Mouse (Mus musculus): ENCODE results near the gene Smpx.

The Smpx gene

DNA sequence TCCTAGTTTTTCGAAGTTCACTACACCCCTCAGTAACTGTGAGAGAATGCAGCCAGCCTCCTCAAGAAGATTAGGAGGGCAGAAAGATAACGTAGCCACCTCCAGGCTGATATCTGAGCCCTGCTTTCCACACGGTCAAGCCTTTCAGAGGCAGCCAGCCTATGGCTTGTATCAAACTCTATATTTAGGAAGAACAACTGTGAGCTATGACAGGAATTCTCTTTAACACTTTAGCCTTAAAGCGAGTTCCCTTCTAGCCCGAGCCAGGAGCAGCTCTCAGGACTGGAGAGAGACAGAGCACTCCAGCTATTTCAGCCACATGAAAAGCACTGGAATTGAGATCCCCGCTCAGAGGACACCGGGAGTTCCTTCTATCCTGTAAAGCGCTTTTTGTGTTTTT is at the start of gene Smpx:
Gene Smpx, plus strand, starts transcription at position 49 of the 400 bp plus-strand sequence.
- no peak for DNase-seq

DNA sequence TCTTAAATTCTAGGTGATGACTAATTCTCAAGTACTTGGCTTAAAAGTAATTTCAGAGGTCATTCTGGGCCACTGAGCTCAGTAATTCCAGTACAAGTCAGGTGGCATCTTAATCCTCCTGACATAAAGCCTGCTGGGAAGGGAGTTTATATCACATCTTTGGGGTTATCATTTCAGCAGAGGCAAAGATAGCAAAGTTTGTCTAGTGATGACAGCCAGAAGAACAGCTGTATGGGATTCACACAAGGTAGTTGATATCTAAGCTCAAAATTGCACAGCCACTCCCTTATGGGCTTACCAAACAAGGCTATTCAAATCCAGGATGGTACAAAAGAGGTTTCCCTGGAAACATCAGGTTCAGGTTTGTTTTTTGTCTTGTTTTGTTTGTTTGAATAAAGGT is 43.7 kb upstream of the Smpx start:
- no peak for DNase-seq

DNA sequence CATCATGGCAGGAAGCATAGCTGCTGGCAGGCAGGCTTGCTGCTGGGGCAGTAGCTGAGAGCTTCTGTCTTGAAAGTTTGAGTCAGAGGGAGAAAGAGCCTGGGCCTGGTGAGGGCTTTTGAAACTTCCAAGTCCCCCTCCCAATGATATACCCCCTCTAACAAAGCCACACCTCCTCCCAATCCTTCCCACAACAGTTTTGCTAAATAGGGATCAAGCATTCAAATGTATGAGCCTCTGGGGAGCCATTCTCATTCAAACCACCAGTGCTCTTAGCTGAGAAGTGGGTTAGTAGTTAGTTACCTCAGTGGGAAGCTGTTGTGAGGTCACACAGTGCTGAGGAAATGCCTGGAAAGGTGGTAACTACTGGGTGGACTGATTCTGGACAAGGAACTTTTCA is 41.4 kb upstream of the Smpx start:
- DNase-seq = no peak

DNA sequence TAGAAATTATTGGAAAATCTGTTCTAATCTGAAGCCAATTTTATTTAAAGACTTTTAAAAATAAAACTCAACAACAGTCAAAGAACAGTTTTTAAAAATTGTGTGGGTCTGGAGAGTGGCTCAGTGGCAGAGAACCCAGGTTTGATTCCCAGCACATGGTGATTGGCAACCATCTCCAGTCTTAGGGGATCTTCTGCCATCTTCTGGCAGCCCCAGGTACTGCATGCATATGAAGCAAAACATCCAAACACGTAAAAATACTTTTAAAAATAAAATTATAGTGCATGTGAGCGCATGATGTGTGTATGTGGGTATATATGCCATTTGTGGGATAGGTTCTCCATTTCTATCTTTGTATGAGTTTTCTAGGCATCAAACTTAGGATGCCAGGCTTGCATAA is 26.9 kb upstream of the Smpx start:
- no peak for DNase-seq

DNA sequence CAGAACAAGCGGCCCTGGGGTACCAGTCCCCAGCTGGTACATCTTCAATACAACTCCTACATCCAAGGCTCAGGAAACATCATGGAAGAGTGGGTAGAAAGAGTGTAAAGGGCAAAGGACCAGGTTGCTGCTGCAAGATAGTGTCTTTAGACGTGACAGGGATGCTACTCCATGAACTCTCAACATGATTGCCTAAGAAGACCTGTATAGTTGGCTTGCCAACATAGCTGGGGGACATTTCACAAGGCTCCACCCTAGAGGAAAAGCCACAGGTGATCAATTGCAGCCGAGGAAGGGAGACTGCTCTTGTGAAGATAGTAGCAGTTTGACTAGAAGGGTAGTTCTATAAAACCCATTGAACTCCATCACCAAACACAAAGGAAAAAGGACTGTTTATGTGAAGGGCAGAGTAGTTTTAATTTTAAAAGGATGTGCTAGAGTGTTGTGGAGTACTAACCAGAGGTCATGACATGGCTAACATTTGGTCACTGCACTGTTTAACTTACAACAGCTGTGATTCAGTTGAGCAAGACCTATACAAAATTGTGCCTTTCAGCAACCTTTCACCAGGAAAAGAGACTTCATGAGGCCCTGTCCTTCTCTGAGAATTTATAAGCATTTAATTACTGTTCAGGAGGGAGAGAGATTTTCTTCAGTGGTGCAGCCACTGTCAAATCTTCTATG is 23.9 kb upstream of the Smpx start:
- no peak for DNase-seq

DNA sequence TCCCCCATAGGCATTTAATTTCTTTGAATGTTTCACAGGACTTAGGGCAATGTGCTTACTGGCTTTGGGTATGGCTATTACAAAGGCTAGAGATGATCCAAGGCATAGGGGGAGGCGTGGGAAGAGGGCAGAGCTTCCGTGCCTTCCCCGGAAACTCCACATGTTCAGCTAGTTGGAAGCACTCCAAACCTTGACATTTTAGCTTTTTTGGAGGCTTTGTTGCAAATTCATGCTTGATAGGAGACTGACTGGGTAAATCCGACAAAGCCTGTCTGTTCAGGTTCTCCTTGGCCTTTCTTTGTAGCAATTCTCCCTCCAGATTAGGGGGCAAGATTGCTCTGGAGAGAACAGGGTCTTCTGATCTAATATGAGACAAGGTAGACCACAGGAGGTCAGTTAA is 7.5 kb upstream of the Smpx start:
- DNase-seq = no peak

DNA sequence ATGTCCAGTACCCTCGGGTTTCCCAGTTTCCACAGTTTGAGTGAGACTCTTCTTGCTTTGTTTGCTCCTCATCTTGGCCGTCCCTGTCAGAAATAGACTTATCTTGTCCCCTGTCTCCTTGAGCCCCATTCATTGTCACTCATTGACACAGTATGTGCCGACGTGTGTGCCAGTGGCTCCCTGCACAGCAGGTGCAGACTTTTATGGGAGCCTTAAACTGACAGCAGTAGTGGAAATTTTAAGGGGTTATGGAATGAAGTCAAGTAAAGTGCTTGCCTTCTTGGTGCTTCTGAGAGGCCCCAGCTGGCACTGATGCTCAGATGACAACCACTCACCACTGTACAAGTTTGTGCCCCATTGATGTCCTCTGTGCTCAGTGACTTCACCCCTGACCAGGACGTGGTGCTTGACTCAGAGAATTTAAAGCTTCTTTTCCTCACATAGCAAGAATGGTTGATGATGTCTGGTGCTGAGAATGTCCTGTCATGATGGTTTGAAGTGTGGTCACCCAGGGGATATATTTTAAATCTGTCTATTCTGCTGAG is 1.0 kb upstream of the Smpx start:
- DNase-seq = no peak

DNA sequence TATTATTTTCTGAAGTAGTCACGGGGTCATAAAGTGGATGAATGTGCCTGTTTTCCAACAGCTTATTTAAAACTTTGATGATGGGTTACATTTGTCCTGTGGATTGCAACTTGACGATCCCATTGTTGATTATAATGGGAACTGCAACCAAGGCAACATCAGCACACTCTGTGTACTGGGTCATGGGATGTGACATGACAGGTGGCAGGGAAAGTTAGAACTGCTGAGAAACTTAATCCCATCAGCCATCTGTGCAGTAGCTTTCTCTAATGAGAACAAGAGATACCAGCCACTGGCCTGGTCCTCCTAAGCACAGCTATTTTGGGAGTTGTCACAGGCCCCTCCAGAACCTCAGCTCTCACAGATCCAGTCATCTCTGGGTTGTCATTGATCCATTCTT is 8.5 kb downstream of the Smpx start:
- DNase-seq = no peak

DNA sequence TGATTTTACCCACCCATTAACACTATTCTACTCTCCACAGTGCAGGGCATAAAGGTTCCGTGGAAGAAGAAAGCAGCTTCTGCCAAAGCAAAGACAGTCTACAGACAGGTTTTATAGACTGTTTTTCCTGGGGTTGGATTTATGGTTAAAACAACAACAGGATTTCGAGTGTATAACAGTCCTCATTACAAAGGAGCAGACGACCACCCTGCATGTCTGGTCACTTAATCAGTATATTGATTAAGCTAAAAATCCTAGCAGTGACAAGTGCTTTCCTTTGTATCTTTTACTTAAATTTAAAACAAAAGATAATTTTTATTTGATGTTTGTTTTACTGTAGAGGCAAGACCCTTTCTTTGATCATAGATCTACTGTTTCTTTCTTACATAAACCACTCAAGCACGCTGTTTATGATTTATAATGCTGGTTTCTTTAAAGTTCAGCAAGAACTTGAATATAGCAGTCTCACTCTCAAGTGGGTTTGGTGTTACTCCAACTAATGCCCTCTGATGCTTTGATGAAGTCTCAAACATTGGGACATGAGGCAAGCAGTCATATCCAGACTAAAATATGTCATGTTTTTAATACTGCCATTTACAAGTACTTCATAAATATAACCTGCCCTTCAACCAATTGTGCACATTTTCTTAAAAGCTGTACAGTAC is 10.0 kb downstream of the Smpx start:
- DNase-seq = no peak

DNA sequence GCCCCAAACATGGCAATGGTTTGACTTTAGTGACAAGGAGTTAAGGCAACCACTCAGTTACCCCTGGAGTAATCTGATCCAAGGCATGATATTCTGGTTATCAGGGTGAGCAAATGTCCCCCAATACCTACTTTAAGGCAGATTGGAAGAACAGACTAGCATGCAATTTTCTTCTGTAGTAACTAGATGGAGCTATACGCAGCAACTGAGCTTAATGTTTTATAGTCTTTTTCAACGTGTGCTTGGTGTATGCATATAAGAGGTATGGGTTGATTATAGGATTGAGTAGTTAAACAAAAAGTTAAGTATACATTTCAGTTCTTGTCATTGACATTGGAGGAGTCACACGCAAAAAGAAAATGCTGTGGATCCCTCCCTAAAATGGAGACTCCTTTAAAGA is 21.2 kb downstream of the Smpx start:
- DNase-seq = no peak

DNA sequence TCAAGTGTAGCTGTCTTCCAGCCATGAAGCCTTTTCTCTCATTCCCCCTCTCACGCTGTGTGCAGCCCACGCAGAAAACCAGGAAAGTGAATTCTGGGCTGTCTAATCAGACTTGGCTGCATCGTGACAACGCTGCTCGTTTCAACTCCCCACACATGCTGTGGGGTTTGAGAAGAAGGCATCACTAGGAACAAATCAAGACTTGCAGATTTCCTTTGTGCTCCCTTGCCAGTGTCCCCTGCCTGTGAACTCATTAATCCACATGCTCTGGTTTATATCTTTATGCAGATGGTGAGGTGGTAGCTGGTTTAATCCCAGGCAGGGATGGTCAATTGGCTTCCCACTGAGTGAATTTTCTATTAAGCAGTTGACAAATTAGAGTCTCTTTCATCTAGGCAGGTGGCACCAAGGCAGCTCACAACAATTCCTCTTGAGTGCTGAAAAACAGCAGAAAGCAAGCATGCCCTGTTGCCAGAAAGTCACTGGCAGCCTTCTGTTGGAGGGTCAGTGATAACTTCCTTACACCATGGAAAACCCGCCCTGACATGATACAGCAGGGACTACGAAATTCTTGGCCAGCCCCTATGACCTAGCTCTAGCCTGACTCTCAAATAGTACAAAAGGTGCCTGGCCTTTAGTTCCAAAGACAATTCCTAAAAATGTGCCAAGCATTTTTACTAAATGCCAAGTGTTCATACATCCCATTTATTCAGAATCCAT is 32.1 kb downstream of the Smpx start:
- no peak for DNase-seq

DNA sequence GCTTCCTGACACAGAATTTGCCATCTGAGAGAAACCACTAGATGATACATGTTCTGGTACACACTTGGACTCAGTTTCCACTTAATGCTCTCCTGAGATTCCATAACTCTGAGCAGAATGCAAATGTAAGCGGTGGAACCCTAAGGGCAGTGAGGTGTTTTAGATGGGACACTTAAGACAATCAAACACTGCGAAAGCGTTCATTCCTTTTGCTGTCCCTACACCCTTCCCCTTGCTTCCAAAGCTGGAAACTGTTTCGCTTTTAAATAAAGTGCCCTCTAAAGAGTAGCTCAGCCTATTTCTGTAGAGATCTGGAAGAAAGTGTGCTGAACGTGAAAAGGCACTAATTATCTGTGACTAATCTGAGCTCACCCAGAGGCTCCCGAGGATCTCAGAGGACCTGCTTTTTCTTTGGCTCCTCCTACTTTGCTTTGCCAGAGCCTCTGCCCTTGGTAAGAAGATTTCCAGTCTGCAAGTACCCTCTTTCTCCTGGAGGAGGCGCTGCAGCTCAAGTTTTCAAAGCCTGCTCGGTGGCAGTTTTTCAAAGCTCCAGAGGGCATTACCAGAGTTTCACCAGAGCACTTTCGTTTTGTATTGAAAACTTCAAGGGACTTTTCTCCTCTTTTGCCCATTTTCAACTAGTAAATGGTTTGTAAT is 33.1 kb downstream of the Smpx start:
- DNase-seq = peak; percentile 17 to 18

DNA sequence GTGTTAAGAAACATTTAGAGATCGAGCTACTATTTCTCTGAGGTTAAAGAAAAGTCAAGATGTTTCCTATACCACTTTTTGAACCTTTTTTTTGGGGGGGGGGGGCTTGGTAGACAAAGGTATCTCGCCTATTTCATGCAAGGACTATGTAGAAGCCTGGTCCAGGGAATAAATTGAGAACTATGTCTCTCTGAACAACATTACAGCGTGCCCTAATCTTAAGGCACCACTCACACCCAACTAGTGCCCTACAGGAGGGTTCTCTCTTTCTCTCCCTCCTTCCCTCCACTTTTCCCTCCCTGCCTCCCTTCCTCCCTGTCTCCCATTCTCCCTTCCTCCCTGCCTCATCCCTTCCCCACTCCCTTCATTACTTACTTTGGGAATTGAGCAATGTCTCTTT is 33.6 kb downstream of the Smpx start:
- no peak for DNase-seq

DNA sequence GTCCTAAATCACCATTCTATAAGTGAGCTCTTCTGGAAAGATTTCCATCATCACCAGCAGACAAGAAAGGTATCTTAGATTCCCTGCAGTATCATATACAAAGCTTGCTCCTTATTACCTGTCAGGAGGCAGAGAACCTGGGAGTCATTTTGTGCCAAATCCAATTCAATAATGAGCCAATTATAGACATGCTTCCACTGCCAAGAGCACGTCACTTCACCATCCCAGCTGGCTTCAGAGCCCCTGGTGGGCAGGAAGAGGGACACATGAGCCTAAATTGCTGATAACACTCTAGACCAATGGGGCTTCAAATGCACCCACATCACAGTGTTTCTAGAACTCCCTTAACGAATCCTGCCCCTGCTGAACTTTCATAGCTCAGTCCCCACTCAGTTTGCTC is 35.1 kb downstream of the Smpx start:
- no peak for DNase-seq

DNA sequence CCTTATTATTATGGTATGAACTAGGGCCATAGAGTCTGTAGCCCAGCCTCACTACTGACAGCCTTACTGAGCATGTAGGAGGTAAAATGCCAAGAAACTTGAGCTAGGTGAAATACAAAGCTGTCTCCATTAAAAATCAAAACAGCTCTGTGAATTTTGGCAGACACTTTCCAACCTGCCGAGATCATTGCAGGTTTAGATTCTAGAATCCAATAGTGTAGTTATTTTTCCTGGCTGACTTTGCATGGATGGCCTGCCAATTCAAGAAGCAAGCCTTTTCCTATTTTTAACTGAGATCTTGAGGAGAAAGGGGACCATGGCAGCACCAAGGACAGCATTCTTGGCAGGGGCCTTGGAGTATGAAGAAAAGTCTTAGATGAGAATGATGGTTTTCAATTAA is 35.6 kb downstream of the Smpx start:
- DNase-seq = no peak

DNA sequence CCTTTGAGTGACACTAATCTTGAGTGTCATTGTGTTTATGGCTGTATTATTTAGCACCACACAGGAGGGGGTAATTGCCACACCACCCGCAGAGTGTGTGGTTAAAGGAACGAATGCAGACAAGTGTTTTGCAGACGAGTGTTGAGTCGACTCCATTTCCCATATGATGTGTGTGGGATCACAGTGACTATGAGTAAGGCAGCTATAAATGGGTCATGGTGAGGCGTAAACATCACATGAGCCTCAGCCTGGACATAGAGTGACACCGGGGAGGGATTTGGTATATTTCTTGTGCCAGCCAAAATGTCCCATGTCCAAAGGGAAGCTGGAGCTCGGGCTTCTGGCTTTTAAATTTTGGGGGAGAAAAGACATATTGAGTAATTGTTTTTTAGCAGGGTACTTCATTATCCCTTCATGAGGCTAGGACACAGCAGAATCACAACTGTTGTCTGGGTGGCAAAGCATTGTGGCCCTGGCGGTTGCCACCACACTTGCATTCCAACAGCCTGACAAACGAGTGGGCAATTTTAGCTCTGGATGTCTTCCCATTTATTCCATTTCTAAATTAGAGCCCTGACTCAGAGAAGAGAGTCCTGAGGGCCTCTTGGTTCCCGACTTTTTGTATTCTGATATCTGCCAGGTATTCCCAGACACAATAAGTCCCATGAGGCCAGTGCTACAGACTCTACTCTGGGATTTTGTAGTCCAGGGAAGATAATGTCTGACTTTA is 49.3 kb downstream of the Smpx start:
- DNase-seq = no peak

DNA sequence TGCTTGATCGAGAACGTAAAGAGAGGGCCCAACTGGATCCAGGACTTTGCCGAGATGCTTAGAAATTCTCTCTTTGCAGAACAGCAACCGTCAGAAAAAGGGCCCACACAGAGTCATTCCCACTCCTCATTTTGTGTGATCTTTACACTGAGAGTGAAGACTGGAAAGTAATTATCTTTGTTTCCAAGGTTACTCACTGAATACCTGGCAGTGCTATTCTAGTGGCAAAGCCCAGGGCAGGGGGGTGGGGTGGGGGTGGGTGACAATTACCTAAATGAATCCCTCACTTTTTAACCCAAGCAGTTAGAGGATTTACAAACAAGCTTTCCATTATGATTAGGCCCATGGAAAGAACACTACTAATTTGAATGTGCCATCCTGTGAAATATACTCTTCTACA is 55.8 kb downstream of the Smpx start:
- no peak for DNase-seq

DNA sequence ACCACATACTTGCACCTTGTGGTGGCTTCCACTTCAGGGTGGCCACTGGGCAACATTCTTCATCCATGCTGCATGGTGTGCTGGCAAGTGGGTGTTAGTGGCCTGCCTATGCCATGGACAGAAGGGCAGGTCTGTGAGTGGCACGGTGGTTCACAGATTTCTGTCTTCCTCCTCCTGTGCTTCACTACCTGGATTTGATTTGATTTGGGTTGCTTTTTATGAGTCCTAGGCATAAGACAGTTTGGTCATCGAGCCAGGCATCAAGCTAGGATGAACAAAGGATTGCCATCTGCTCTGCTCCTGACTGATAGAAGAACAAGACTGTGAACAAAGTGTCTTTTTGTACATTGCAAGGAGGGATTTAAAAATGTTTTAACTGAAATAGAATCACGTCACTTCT is 63.8 kb downstream of the Smpx start:
- no peak for DNase-seq

DNA sequence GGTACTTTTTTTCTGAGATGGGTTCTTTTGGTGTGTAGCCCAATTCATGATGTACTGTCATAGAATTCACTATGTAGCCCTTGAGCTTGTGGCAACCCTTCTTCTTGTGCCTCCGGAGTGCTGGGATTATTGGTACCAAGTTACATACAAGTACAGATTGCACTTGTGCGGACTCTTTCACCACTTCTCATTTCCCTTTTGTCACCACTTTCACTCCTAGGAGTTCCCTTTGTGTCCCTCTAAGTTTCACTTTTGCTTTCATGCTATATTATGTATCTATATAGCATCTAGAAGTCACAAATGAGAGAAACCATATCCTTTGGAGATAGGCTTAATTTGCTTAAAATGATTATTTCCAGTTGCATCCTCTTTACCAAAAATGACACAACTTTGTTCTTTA is 103.0 kb downstream of the Smpx start:
- no peak for DNase-seq
